Mouse (Mus musculus): ENCODE results near the gene Adcy9. TPM values are rescaled to one million over a fixed set of nuclear protein-coding genes. Genes with fewer than 3 reads are reported as not detected.

Gene Adcy9
- polyA plus RNA-seq, 1 experiment from 2014 or later: 1.5 TPM

DNA sequence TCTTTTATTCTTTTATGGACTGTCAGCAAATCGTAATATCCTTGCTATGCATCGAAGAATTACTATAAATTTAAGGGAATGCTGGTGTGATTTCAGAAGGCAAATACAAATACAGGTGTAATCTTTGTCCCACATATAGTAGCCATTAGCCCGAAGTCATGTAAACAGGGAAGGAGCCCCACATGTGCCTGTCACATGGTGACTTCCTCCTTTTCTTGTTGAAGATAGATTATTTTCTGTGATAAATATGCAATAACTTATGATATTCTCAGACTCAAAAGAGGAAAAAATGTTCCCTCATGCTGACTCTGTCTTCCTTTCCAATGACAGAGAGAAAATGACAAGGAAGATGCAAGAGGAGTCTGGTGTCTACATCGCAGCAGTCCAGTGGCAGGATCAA is 112.5 kb downstream of the Adcy9 start:
- Histone ChIP-seq H3K27ac (ENCODE audit: low read depth, low read length) (no peak overlapping the region), H3K4me2 (replicated peaks; ENCODE audit: low read depth) (no peak overlapping the region), H3K36me3 (ENCODE audit: control insufficient read depth, insufficient read depth) (peaks cover 23% of the 10 kb centered on the region; the same call in 1 of the 2 replicates), H3K4me1 (replicated peaks; ENCODE audit: control insufficient read depth, insufficient read depth, low read length) (no peaks in the 10 kb centered on the region), H3K27me3 (replicated peaks; ENCODE audit: control insufficient read depth, insufficient read depth, low read length) (no peaks in the 10 kb centered on the region), H3K9me3 (ENCODE audit: control insufficient read depth) (no peaks in the 10 kb centered on the region), H3K4me3 (ENCODE audit: low read depth, low read length) (no peak overlapping the region), H3K9ac (ENCODE audit: low read depth, low read length) (no peak overlapping the region)
- WGBS: 77% methylated on average over 4 of the region's 4 CpGs
- ATAC-seq: no peak
- TF ChIP-seq CTCF (IDR thresholded peaks at IDR 0.05; ENCODE audit: low read depth): no peak

DNA sequence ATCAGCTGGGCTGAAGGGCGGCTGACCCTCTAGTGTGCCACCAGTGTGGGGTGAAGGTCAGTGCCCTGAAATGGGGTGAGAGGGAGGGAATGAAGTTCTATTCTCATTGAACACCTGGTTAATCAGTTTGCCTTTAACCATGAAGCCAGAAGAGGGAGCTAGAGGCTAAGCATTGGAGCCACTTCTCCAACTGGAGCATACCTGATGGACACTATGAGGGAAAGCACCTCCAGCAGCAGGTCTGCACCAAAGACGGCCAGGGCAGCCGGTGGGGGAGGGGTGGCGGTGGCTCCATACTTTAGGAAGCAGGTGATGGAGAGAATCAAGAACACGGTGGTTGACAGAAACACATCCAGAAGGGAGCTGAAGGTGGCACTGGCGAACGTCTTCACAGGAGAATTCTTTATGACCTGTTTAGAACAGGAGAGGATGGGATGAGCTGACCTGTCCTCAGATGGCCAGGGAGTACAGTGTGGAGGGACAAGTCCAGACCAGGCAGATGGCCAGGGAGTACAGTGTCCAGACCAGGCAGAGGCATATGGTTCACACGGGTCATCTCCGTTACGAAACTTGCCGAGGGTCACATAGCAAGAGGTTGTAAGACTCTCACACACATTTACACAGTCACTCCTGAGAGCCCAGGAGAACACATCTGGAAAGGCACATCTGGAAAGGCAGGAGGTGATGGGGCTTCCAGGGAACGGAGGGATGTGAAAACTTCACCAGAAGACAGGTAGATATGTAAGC is 115.9 kb downstream of the Adcy9 start:
- no peak overlapping the region for H3K4me2 ChIP-seq (replicated peaks; ENCODE audit: low read depth)
- no peak for ATAC-seq
- H3K36me3 ChIP-seq (ENCODE audit: control insufficient read depth, insufficient read depth): peaks cover 26% of the 10 kb centered on the region; the same call in 1 of the 2 replicates
- H3K4me1 ChIP-seq (replicated peaks; ENCODE audit: control insufficient read depth, insufficient read depth, low read length): no peaks in the 10 kb centered on the region
- 63% methylated on average over 12 of the region's 12 CpGs for WGBS
- no peak overlapping the region for H3K9ac ChIP-seq (ENCODE audit: low read depth, low read length)
- H3K27me3 ChIP-seq (replicated peaks; ENCODE audit: control insufficient read depth, insufficient read depth, low read length): no peaks in the 10 kb centered on the region
- peak; percentile 78 for TF ChIP-seq CTCF (IDR thresholded peaks at IDR 0.05; ENCODE audit: low read depth)
- no peaks in the 10 kb centered on the region for H3K9me3 ChIP-seq (ENCODE audit: control insufficient read depth)
- H3K27ac ChIP-seq (ENCODE audit: low read depth, low read length): no peak overlapping the region
- no peak overlapping the region for H3K4me3 ChIP-seq (ENCODE audit: low read depth, low read length)

DNA sequence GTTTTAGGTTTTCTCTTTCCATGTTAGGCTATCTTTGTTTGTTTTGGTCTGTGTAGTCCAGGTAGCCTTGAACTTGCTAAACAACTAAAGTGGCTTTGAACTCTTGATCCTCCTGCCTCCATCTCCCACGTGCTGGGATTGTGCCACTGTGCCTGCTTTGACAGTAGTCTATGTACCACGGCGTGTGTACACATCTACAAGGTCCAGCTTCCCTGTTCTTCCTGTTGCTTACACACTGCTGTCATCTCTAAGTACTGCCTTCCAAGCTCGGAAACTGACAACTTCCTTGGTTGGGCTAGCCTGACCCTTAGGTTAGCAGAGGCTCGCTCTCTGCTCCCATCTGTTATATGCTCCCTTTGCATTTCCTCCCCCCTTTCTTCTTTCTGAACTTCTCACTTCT is 116.7 kb downstream of the Adcy9 start:
- Histone ChIP-seq H3K27ac (ENCODE audit: low read depth, low read length) (no peak overlapping the region), H3K9ac (ENCODE audit: low read depth, low read length) (no peak overlapping the region), H3K9me3 (ENCODE audit: control insufficient read depth) (no peaks in the 10 kb centered on the region), H3K4me1 (replicated peaks; ENCODE audit: control insufficient read depth, insufficient read depth, low read length) (no peaks in the 10 kb centered on the region), H3K4me2 (replicated peaks; ENCODE audit: low read depth) (no peak overlapping the region), H3K4me3 (ENCODE audit: low read depth, low read length) (no peak overlapping the region), H3K27me3 (replicated peaks; ENCODE audit: control insufficient read depth, insufficient read depth, low read length) (no peaks in the 10 kb centered on the region), H3K36me3 (ENCODE audit: control insufficient read depth, insufficient read depth) (peaks cover 33% of the 10 kb centered on the region; the same call in 1 of the 2 replicates)
- no peak for TF ChIP-seq CTCF (IDR thresholded peaks at IDR 0.05; ENCODE audit: low read depth)
- whole genome bisulfite sequencing: 79% methylated on average over 5 of the region's 5 CpGs
- no peak for ATAC-seq

DNA sequence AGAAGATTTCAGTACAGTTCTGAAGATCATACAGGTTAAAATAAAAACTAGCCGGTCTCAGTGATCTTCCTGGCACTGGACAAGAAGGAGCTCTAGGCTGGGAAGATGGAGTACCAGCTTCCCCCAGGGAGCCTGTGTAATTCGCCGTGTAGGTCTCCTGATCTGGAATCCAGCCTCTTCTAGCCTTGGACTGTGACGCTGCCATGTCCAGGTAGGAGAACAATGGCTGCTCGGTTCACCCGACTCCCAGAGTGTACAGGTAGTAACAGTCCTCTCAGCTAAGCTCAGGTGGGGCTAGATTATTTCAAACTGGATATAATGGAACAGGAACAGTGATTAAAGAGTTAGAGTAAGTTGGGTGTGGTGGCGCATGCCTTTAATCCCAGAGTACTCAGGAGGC is 120.0 kb downstream of the Adcy9 start:
- Histone ChIP-seq H3K27me3 (replicated peaks; ENCODE audit: control insufficient read depth, insufficient read depth, low read length) (no peaks in the 10 kb centered on the region), H3K4me3 (ENCODE audit: low read depth, low read length) (no peak overlapping the region), H3K9me3 (ENCODE audit: control insufficient read depth) (no peaks in the 10 kb centered on the region), H3K36me3 (ENCODE audit: control insufficient read depth, insufficient read depth) (peaks cover 40% of the 10 kb centered on the region; the same call in 1 of the 2 replicates), H3K4me1 (replicated peaks; ENCODE audit: control insufficient read depth, insufficient read depth, low read length) (no peaks in the 10 kb centered on the region), H3K9ac (ENCODE audit: low read depth, low read length) (no peak overlapping the region), H3K4me2 (replicated peaks; ENCODE audit: low read depth) (no peak overlapping the region), H3K27ac (ENCODE audit: low read depth, low read length) (no peak overlapping the region)
- WGBS: 96% methylated on average over 7 of the region's 7 CpGs
- no peak for ATAC-seq
- no peak for TF ChIP-seq CTCF (IDR thresholded peaks at IDR 0.05; ENCODE audit: low read depth)

DNA sequence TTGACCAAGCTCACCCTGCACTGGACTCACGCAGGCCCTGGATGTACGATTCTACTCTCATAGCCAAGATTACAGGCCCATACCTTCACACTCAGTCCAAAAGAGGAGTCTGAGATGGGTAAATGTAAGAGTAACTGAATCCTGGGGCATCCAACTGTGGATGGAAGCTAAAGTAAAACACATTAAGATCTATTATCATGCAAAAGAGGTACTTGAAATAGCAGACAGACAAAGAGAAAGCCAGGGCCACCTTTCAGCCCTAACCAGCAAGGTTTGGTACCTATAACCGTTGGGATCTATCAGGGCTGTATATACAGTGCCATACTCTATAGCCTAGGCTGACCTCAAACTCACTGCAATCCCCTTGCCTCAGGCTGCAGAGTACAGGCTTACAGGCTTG is 127.0 kb downstream of the Adcy9 start:
- Histone ChIP-seq H3K9me3 (ENCODE audit: control insufficient read depth) (no peaks in the 10 kb centered on the region), H3K4me2 (replicated peaks; ENCODE audit: low read depth) (no peak overlapping the region), H3K4me1 (replicated peaks; ENCODE audit: control insufficient read depth, insufficient read depth, low read length) (no peaks in the 10 kb centered on the region), H3K27me3 (replicated peaks; ENCODE audit: control insufficient read depth, insufficient read depth, low read length) (no peaks in the 10 kb centered on the region), H3K36me3 (ENCODE audit: control insufficient read depth, insufficient read depth) (peaks cover 21% of the 10 kb centered on the region; the same call in 1 of the 2 replicates), H3K4me3 (ENCODE audit: low read depth, low read length) (no peak overlapping the region), H3K9ac (ENCODE audit: low read depth, low read length) (no peak overlapping the region), H3K27ac (ENCODE audit: low read depth, low read length) (no peak overlapping the region)
- TF ChIP-seq CTCF (IDR thresholded peaks at IDR 0.05; ENCODE audit: low read depth): no peak
- 88% methylated on average over 3 of the region's 3 CpGs for WGBS
- no peak for ATAC-seq

DNA sequence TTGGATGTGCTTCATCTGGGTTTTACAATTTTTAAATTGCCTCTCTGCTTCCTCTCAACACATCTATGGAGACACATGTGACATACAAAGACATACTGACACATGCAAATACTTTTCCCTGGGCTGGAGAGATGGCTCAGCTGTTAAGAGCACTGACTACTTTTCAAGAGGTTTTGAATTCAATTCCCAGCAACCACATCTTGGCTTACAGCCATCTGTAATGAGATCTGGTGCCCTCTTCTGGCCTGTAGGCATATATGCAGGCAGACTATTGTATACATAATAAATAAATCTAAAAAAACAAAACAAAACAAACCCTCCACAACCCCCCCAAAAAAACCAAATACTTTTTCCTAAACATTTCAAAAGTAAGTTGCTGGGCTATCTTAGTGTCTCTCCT is 130.8 kb downstream of the Adcy9 start:
- ATAC-seq: no peak
- no peak overlapping the region for H3K27ac ChIP-seq (ENCODE audit: low read depth, low read length)
- no peak overlapping the region for H3K9ac ChIP-seq (ENCODE audit: low read depth, low read length)
- H3K4me1 ChIP-seq (replicated peaks; ENCODE audit: control insufficient read depth, insufficient read depth, low read length): no peaks in the 10 kb centered on the region
- H3K9me3 ChIP-seq (ENCODE audit: control insufficient read depth): no peaks in the 10 kb centered on the region
- no peaks in the 10 kb centered on the region for H3K27me3 ChIP-seq (replicated peaks; ENCODE audit: control insufficient read depth, insufficient read depth, low read length)
- no peak overlapping the region for H3K4me2 ChIP-seq (replicated peaks; ENCODE audit: low read depth)
- peak; percentile 71 for TF ChIP-seq CTCF (IDR thresholded peaks at IDR 0.05; ENCODE audit: low read depth)
- H3K36me3 ChIP-seq (ENCODE audit: control insufficient read depth, insufficient read depth): peaks cover 12% of the 10 kb centered on the region; the same call in 1 of the 2 replicates
- H3K4me3 ChIP-seq (ENCODE audit: low read depth, low read length): no peak overlapping the region

Data from intestine, postnatal 0 days (tissue).